Mouse (Mus musculus) limb, embryonic 14.5 days (tissue): ENCODE results near the gene Dennd5b. TPM values are rescaled to one million over a fixed set of nuclear protein-coding genes. Genes with fewer than 3 reads are reported as not detected.

Experiments
- ATAC-seq: fragments of 200-750 bp; cut with Nextera tagmentation; 2 replicates; pipeline ENCODE4 v1.8.0; 2017; ENCODE audit warnings: low read depth, moderate number of reproducible peaks, moderate TSS enrichment; ENCODE audit not compliant: low FRiP score
- DNase-seq: peaks from one replicate; pipeline ENCODE4 v3.0.0-alpha.2; 2015; ENCODE audit warnings: low spot score
- H3K27ac ChIP-seq: fragments of 300-500 bp; sonication (generic); replicated peaks from 2 replicates; pipeline ENCODE4 v1.5.1; 2014; ENCODE audit warnings: low read depth, mild to moderate bottlenecking, low read length, moderate library complexity, mixed read lengths
- H3K27me3 ChIP-seq: fragments of 300-500 bp; sonication (generic); 2 replicates; pipeline ENCODE4 v1.6.1; 2014; ENCODE audit warnings: low read length, mixed read lengths; ENCODE audit not compliant: control insufficient read depth, insufficient read depth
- H3K36me3 ChIP-seq: fragments of 300-500 bp; sonication (generic); 2 replicates; pipeline ENCODE4 v1.6.1; 2014; ENCODE audit warnings: mild to moderate bottlenecking, low read length, moderate library complexity, mixed read lengths; ENCODE audit not compliant: control insufficient read depth, insufficient read depth
- H3K4me1 ChIP-seq: fragments of 300-500 bp; sonication (generic); 2 replicates; pipeline ENCODE4 v1.6.1; 2014; ENCODE audit warnings: antibody characterized with exemption, low read length, mixed read lengths; ENCODE audit not compliant: control insufficient read depth, insufficient read depth
- H3K4me2 ChIP-seq: fragments of 300-500 bp; sonication (generic); replicated peaks from 2 replicates; pipeline ENCODE4 v1.6.1; 2014; ENCODE audit warnings: low read depth, mild to moderate bottlenecking, low read length, moderate library complexity; ENCODE audit not compliant: severe bottlenecking
- H3K4me3 ChIP-seq: fragments of 300-500 bp; sonication (generic); replicated peaks from 2 replicates; pipeline ENCODE4 v1.5.1; 2014; ENCODE audit warnings: low read length
- H3K9ac ChIP-seq: fragments of 300-500 bp; sonication (generic); 2 replicates; pipeline ENCODE4 v1.6.1; 2014; ENCODE audit warnings: mild to moderate bottlenecking, low read depth, low read length, moderate library complexity; ENCODE audit not compliant: severe bottlenecking
- H3K9me3 ChIP-seq: fragments of 300-500 bp; sonication (generic); 2 replicates; pipeline ENCODE4 v1.6.1; 2016; ENCODE audit warnings: low read length; ENCODE audit not compliant: control insufficient read depth
- POLR2A ChIP-seq: fragments of 200-500 bp; IDR thresholded peaks from 2 replicates; pipeline ENCODE4 v1.8.0; 2012; ENCODE audit warnings: inconsistent platforms, mild to moderate bottlenecking, moderate library complexity, borderline replicate concordance; ENCODE audit not compliant: insufficient read depth, insufficient read length; ENCODE audit errors: extremely low read depth
- WGBS: fragments of 180-500 bp; shearing (Covaris S2); extraction: QIAGEN DNeasy Blood & Tissue Kit; methylation state at CpG from one replicate; pipeline ENCODE4 v1.1.7; 2014; 5-methylcytosine and 5-hydroxymethylcytosine counted together
- polyA plus RNA-seq, 2 experiments: library from polyadenylated mRNA; depleted of rRNA in 1 of 2; stranded (reverse) in 1 of 2; unstranded in 1 of 2; fragments of >200 nt; fragmentation: Nextera tagmentation in 1 of 2; extraction: Ambion mirVana in 1 of 2; gene quantifications; 2 replicates each; pipeline versions ENCODE4 v1.2.1 to v1.2.3; 2012 to 2014

Dennd5b gene
- polyA plus RNA-seq, 2 experiments, result 4.8 to 6.6 TPM

DNA sequence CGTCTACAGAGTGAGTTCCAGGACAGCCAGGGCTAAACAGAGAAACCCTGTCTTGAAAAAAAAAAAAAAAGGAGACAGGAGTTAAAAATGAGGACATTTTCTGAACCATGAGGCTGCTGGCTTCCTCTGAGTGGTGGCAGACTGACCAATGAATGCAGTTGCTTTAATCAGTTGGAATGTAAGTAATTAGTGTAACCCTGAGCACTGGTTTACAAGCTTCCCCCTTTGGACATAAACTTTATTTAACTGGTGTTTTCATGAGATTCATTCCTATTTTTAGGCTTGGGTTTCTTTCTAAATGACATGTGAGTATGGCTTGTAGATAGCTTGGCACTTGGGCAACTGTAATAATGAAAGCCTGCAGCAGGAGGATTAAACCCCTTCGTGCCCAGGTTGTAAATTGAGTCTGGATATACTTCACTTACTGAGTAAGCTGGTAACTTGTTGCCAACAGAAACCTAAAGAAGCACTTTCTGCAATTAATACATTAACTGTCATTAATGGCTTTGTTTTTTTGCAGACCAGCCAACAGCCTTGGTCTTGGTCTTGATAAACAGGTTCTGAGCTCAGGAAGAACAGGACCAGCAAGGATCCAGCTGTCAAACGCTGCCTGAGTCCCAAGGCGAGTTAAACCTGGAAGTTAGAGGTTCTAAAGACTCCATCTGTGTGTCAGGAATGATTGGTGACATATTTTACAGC lies 141.8 kb downstream of the Dennd5b start:
- H3K9ac ChIP-seq, result no peak overlapping the region
- H3K27ac ChIP-seq, result no peak overlapping the region
- 16% methylated on average over 4 of the region's 4 CpGs for WGBS

DNA sequence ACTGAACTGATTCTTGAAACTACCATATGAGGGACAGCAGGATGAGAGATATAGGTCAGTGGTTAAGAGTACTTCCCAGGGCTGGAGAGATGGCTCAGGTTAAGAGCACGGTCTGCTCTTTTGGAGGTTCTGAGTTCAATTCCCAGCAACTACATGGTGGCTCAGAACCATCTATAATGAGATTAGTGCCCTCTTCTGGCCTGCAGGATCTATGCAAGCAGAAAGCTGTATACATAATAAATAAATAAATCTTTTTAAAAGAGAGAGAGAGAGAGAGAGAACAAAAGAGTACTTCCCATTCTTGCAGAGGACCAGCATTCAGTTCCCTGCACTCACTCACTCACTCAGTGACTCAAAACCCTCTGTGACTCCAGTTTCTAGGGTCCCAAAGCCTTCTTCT lies 142.8 kb downstream of the Dennd5b start:
- DNase-seq, result no peak
- WGBS, result 94% methylated on average over 1 of the region's 1 CpGs
- H3K36me3 ChIP-seq, result no peaks in the 10 kb centered on the region
- peaks cover 3% of the 10 kb centered on the region; the same call in 1 of the 2 replicates for H3K4me1 ChIP-seq
- H3K9me3 ChIP-seq, result no peaks in the 10 kb centered on the region
- no peaks in the 10 kb centered on the region for H3K27me3 ChIP-seq
- no peak overlapping the region for H3K27ac ChIP-seq
- no peak overlapping the region for H3K4me3 ChIP-seq
- H3K4me2 ChIP-seq, result no peak overlapping the region
- TF ChIP-seq POLR2A, result no peak
- no peak overlapping the region for H3K9ac ChIP-seq
- ATAC-seq, result no peak

More for the DNA sequence above, 141.8 kb downstream of the Dennd5b start:
- H3K4me2 ChIP-seq, result no peak overlapping the region
- H3K9me3 ChIP-seq, result no peaks in the 10 kb centered on the region
- TF ChIP-seq POLR2A, result no peak
- ATAC-seq, result peak; percentile 68; the same call in 1 of the 2 replicates
- H3K4me3 ChIP-seq, result no peak overlapping the region
- DNase-seq, result peak; percentile 38
- H3K27me3 ChIP-seq, result no peaks in the 10 kb centered on the region
- H3K4me1 ChIP-seq, result peaks cover 3% of the 10 kb centered on the region; the same call in 1 of the 2 replicates
- no peaks in the 10 kb centered on the region for H3K36me3 ChIP-seq

DNA sequence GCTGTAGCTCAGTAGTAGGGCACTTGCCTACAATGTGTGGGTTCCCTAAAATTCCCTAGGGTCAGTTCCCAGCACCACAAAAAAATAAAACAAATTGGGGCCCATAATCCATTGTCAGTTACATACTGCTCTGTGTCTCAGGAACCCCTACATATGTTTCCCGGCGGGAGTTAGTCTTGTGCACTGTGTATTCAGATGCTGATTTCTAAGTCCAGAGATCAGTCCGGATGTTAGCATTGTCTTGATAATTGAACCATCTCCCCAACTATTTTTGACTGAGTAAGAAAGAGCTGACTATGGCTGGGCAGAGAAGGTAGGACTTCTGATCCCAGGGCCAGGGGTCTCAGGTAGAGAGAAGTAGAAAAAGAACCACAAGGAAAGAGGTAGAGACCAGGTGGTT lies 144.4 kb downstream of the Dennd5b start:
- Histone ChIP-seq H3K4me3 (no peak overlapping the region), H3K9me3 (no peaks in the 10 kb centered on the region), H3K36me3 (no peaks in the 10 kb centered on the region), H3K4me2 (no peak overlapping the region), H3K4me1 (peaks cover 3% of the 10 kb centered on the region; the same call in 1 of the 2 replicates), H3K9ac (no peak overlapping the region), H3K27ac (no peak overlapping the region), H3K27me3 (no peaks in the 10 kb centered on the region)
- 88% methylated on average over 3 of the region's 3 CpGs for WGBS
- DNase-seq (no peak), ATAC-seq (no peak)
- no peak for TF ChIP-seq POLR2A

DNA sequence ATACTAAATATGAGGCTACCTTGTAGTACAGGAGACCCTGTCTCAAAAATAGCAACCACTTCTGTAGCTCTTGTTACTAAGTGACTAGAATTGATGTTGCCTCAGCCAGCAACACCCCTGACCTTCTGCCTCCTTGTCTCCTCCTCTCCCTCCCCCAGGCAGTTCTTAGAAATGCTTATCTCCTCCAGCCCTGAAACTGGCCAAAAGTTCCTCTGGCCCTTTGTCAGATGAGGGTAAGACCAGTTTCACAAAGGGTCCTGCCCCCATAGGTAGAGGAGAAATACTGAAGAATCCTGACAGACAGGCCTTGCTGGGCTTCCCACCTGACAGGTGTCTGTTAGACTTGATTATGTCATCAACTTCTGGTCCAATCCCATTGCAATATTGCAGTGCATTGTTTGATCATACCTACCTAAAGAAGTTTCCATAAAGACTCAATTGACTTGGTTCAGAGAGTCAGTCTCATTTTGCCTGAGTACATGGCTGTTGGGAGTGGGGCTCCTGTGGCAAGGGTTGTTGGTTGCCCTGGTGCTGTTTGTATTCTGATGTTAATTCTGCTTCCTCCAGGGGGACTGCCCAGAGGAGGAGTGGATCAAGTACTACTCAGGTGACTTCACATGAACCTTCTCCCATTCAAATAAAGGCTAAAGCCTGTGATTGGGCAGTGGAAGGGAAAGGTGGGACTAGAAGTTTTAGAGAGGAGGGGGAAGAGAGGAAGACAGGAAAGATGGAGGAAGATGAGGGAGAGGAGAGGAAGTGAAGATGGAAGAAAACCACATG lies 145.6 kb downstream of the Dennd5b start:
- Histone ChIP-seq H3K4me2 (no peak overlapping the region), H3K36me3 (no peaks in the 10 kb centered on the region), H3K4me3 (no peak overlapping the region), H3K9ac (no peak overlapping the region), H3K9me3 (no peaks in the 10 kb centered on the region), H3K4me1 (peaks cover 3% of the 10 kb centered on the region; the same call in 1 of the 2 replicates), H3K27me3 (no peaks in the 10 kb centered on the region), H3K27ac (no peak overlapping the region)
- no peak for TF ChIP-seq POLR2A
- ATAC-seq (no peak), DNase-seq (no peak)

DNA sequence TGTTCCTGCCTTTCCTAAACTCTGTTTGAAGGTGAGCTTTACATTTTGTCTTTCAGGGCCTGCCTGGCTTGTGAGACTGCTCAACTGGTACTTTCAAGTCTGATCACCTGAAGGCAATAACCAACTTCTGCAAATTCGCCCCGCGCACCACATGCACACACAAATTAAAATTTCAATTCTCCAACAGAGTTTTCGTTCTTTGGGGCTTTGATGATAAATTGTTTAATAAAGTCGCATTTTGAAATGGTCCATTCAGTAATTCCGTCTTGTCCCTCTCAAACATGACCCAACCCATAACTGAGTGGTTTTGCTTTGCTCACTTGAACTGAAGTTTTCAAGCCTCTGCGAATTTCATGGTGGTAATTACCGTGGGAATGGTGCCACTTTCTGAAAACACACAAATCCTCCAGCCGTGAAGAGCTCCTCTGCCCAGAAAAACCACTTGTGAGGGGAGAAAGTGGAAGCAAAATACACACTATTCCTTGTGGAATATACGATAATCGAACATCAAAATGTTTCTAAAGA lies 154.5 kb downstream of the Dennd5b start:
- H3K4me3 ChIP-seq, result peak overlapping the region; percentile 81
- peak overlapping the region; percentile 96 for H3K9ac ChIP-seq
- DNase-seq (no peak), ATAC-seq (no peak)
- TF ChIP-seq POLR2A, result no peak
- H3K4me1 ChIP-seq, result 0 out of 2 replicates have a peak, but pooled peaks cover 3% of the 10 kb centered on the region
- 34% methylated on average over 11 of the region's 11 CpGs for WGBS
- peak overlapping the region; percentile 86 for H3K27ac ChIP-seq
- H3K9me3 ChIP-seq, result no peaks in the 10 kb centered on the region
- H3K36me3 ChIP-seq, result 0 out of 2 replicates have a peak, but pooled peaks cover 4% of the 10 kb centered on the region
- peak overlapping the region; percentile 74 for H3K4me2 ChIP-seq
- H3K27me3 ChIP-seq, result no peaks in the 10 kb centered on the region
